Mouse (Mus musculus): ENCODE data around the gene Iqca.

Gene Iqca

GRCm38 (mm10) chr1:90182521-90182920 is 29.3 kb upstream of the Iqca start:
- Histone ChIP-seq H3K4me1 (replicated peaks; ENCODE audit: low read depth, low read length) (no peaks in the 10 kb centered on the region), H3K36me3 (ENCODE audit: insufficient read depth, low read length) (no peaks in the 10 kb centered on the region), H3K27me3 (ENCODE audit: insufficient read depth, low read length) (peaks cover 19% of the 10 kb centered on the region), H3K4me3 (replicated peaks; ENCODE audit: low read length) (no peak overlapping the region), H3K9me3 (ENCODE audit: low read length) (no peaks in the 10 kb centered on the region)
- TF ChIP-seq NANOG (IDR thresholded peaks at IDR 0.05; ENCODE audit: borderline replicate concordance, low read length) (no peak), CTCF (conservative IDR thresholded peaks at IDR 0.05; ENCODE audit: low read length) (no peak), POU5F1 (IDR thresholded peaks at IDR 0.05; ENCODE audit: borderline replicate concordance, low read length) (no peak)

- Histone ChIP-seq H3K4me1 (replicated peaks; ENCODE audit: low read depth, low read length) (no peaks in the 10 kb centered on the region), H3K9me3 (ENCODE audit: low read length) (no peaks in the 10 kb centered on the region), H3K36me3 (ENCODE audit: insufficient read depth, low read length) (no peaks in the 10 kb centered on the region), H3K27me3 (ENCODE audit: insufficient read depth, low read length) (peaks cover 19% of the 10 kb centered on the region), H3K4me3 (replicated peaks; ENCODE audit: low read length) (no peak overlapping the region)
- no peak for TF ChIP-seq POU5F1 (IDR thresholded peaks at IDR 0.05; ENCODE audit: borderline replicate concordance, low read length)
- TF ChIP-seq NANOG (IDR thresholded peaks at IDR 0.05; ENCODE audit: borderline replicate concordance, low read length) = no peak
- TF ChIP-seq CTCF (conservative IDR thresholded peaks at IDR 0.05; ENCODE audit: low read length) = no peak
Observed at GRCm38 (mm10) chr1:90180966-90181699, 27.9 kb upstream of the Iqca start.

- Histone ChIP-seq H3K4me3 (replicated peaks; ENCODE audit: low read length) (no peak overlapping the region), H3K27me3 (ENCODE audit: insufficient read depth, low read length) (peaks cover 18% of the 10 kb centered on the region), H3K36me3 (ENCODE audit: insufficient read depth, low read length) (no peaks in the 10 kb centered on the region), H3K9me3 (ENCODE audit: low read length) (no peaks in the 10 kb centered on the region), H3K4me1 (replicated peaks; ENCODE audit: low read depth, low read length) (no peaks in the 10 kb centered on the region)
- TF ChIP-seq POU5F1 (IDR thresholded peaks at IDR 0.05; ENCODE audit: borderline replicate concordance, low read length) (no peak), CTCF (conservative IDR thresholded peaks at IDR 0.05; ENCODE audit: low read length) (no peak), NANOG (IDR thresholded peaks at IDR 0.05; ENCODE audit: borderline replicate concordance, low read length) (no peak)
Observed at GRCm38 (mm10) chr1:90180479-90180878, 27.3 kb upstream of the Iqca start.

- H3K4me3 ChIP-seq (replicated peaks; ENCODE audit: low read length) = no peak overlapping the region
- no peaks in the 10 kb centered on the region for H3K36me3 ChIP-seq (ENCODE audit: insufficient read depth, low read length)
- TF ChIP-seq CTCF (conservative IDR thresholded peaks at IDR 0.05; ENCODE audit: low read length) (no peak), POU5F1 (IDR thresholded peaks at IDR 0.05; ENCODE audit: borderline replicate concordance, low read length) (no peak), NANOG (IDR thresholded peaks at IDR 0.05; ENCODE audit: borderline replicate concordance, low read length) (no peak)
- no peaks in the 10 kb centered on the region for H3K9me3 ChIP-seq (ENCODE audit: low read length)
- 0 out of 2 replicates have a peak, but pooled peaks cover 5% of the 10 kb centered on the region for H3K4me1 ChIP-seq (replicated peaks; ENCODE audit: low read depth, low read length)
- peaks cover 7% of the 10 kb centered on the region; the same call in 1 of the 2 replicates for H3K27me3 ChIP-seq (ENCODE audit: insufficient read depth, low read length)
Observed at GRCm38 (mm10) chr1:90177978-90178377, 24.8 kb upstream of the Iqca start.

DNA sequence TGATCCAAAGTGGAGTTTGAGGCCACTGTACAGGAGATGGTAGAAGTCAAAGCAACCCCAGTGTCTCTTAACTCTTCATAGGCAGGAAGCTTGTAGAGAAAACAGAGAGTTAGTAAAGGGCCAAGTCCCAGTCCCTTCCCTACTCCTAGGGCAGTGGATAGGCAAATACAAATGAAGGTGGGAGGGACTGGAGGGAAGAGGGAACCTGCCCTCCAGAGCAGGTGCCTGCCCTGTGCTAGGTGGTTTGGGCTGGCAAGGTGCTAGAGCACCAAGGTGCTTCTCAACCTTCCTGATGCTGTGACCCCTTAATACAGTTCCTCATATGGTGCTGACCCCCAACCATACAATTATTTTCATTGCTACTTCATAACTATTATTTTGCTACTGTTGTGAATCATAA is 24.4 kb upstream of the Iqca start:
- H3K4me3 ChIP-seq (replicated peaks; ENCODE audit: low read length) = no peak overlapping the region
- H3K4me1 ChIP-seq (replicated peaks; ENCODE audit: low read depth, low read length) = 0 out of 2 replicates have a peak, but pooled peaks cover 5% of the 10 kb centered on the region
- no peaks in the 10 kb centered on the region for H3K36me3 ChIP-seq (ENCODE audit: insufficient read depth, low read length)
- TF ChIP-seq NANOG (IDR thresholded peaks at IDR 0.05; ENCODE audit: borderline replicate concordance, low read length) (no peak), CTCF (conservative IDR thresholded peaks at IDR 0.05; ENCODE audit: low read length) (no peak), POU5F1 (IDR thresholded peaks at IDR 0.05; ENCODE audit: borderline replicate concordance, low read length) (no peak)
- no peaks in the 10 kb centered on the region for H3K9me3 ChIP-seq (ENCODE audit: low read length)
- H3K27me3 ChIP-seq (ENCODE audit: insufficient read depth, low read length) = peaks cover 7% of the 10 kb centered on the region; the same call in 1 of the 2 replicates

GRCm38 (mm10) chr1:90176223-90176622 is 23.0 kb upstream of the Iqca start:
- H3K4me3 ChIP-seq (replicated peaks; ENCODE audit: low read length) = no peak overlapping the region
- H3K9me3 ChIP-seq (ENCODE audit: low read length) = no peaks in the 10 kb centered on the region; the same call in 1 of the 2 replicates
- no peaks in the 10 kb centered on the region for H3K36me3 ChIP-seq (ENCODE audit: insufficient read depth, low read length)
- H3K4me1 ChIP-seq (replicated peaks; ENCODE audit: low read depth, low read length) = 0 out of 2 replicates have a peak, but pooled peaks cover 5% of the 10 kb centered on the region
- TF ChIP-seq CTCF (conservative IDR thresholded peaks at IDR 0.05; ENCODE audit: low read length) (no peak), POU5F1 (IDR thresholded peaks at IDR 0.05; ENCODE audit: borderline replicate concordance, low read length) (no peak), NANOG (IDR thresholded peaks at IDR 0.05; ENCODE audit: borderline replicate concordance, low read length) (no peak)
- H3K27me3 ChIP-seq (ENCODE audit: insufficient read depth, low read length) = peaks cover 7% of the 10 kb centered on the region; the same call in 1 of the 2 replicates

DNA sequence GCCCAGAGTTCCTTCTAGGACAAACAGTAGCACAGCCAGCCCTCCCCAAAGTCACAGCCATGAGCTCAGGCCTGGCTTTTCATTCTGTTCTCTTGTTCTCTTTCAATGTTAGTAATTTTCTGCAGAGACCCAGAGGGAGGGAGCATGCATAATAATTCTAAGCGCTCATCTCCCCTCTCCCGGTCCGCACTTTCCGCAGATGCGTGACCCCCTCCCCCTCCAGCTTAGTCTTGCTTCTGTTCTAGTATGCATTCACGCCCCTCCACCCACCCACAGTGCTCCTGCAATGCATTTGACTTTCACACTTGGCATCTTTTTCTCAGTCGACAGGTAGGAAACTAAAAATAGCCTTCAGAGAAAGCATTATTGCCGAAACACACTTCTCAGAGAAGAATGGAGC is 21.1 kb upstream of the Iqca start:
- Histone ChIP-seq H3K36me3 (ENCODE audit: insufficient read depth, low read length) (no peaks in the 10 kb centered on the region), H3K4me1 (replicated peaks; ENCODE audit: low read depth, low read length) (0 out of 2 replicates have a peak, but pooled peaks cover 5% of the 10 kb centered on the region), H3K4me3 (replicated peaks; ENCODE audit: low read length) (no peak overlapping the region), H3K9me3 (ENCODE audit: low read length) (no peaks in the 10 kb centered on the region; the same call in 1 of the 2 replicates), H3K27me3 (ENCODE audit: insufficient read depth, low read length) (peaks cover 7% of the 10 kb centered on the region; the same call in 1 of the 2 replicates)
- TF ChIP-seq POU5F1 (IDR thresholded peaks at IDR 0.05; ENCODE audit: borderline replicate concordance, low read length) (no peak), NANOG (IDR thresholded peaks at IDR 0.05; ENCODE audit: borderline replicate concordance, low read length) (no peak), CTCF (conservative IDR thresholded peaks at IDR 0.05; ENCODE audit: low read length) (no peak)

DNA sequence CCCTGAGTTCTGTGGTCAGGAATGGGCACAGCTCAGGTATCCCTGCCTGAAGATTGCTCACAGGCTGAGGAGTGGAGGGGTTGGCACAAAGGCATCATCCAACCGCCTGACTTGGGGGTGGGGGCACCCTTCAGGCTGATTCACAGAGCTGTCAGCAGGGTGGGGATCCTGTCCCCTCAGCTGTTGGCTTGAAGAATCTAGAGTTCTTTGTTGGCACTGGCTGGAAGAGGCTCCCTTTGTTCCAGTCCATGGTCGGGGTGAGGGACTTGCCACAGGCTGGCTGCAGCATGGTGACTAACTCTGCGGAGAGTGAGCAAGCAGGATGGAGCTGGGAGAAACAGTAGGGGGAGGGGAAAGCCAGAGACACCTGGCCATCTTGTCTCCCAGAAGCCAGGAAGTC is 11.1 kb upstream of the Iqca start:
- Histone ChIP-seq H3K4me1 (replicated peaks; ENCODE audit: low read depth, low read length) (no peaks in the 10 kb centered on the region; the same call in 1 of the 2 replicates), H3K36me3 (ENCODE audit: insufficient read depth, low read length) (no peaks in the 10 kb centered on the region), H3K27me3 (ENCODE audit: insufficient read depth, low read length) (no peaks in the 10 kb centered on the region), H3K4me3 (replicated peaks; ENCODE audit: low read length) (no peak overlapping the region), H3K9me3 (ENCODE audit: low read length) (no peaks in the 10 kb centered on the region)
- TF ChIP-seq CTCF (conservative IDR thresholded peaks at IDR 0.05; ENCODE audit: low read length) (no peak), POU5F1 (IDR thresholded peaks at IDR 0.05; ENCODE audit: borderline replicate concordance, low read length) (no peak), NANOG (IDR thresholded peaks at IDR 0.05; ENCODE audit: borderline replicate concordance, low read length) (no peak)
